Mouse (Mus musculus) stomach, embryonic 16.5 days (tissue): ENCODE data around the gene Tnf. TPM values are rescaled to one million over a fixed set of nuclear protein-coding genes. Genes with fewer than 3 reads are reported as not detected.
A peak's percentile ranks its signal among the peaks of the same experiment; 100 is the strongest.

Experiments
- microRNA-seq: library from miRNA; unstranded; fragments of <30 nt; microRNA quantifications from one replicate; pipeline ENCODE4, GENCODE M21; 2016
- polyA plus RNA-seq: library from polyadenylated mRNA; unstranded; fragments of >200 nt; fragmentation: Nextera tagmentation; extraction: Ambion mirVana; gene quantifications from 2 replicates; pipeline ENCODE4 v1.2.1, GENCODE M21; 2015

Gene Tnf
- polyA plus RNA-seq, 1 experiment from 2014 or later = 0.32 TPM

Small RNAs within 50 kb of the gene (microRNA-seq; reads per million reads assigned to microRNA genes)
- gene Mir6973a = not detected
- not detected for gene Mir6974
- 1.7 reads per million, percentile 2 among the genes with 10 or more reads in this experiment for gene Mir6975
- not detected for gene Mir8094

Other genes with a start within 250 kb of the Tnf start
- gene Hspa1b, start 242.8 kb downstream of the Tnf start, polyA plus RNA-seq = 0.94 and 1.4 TPM in 2 replicates
- 0.27 TPM in 1 of 2 replicates, not detected in the other for gene Gm20481, start 232.1 kb downstream of the Tnf start, polyA plus RNA-seq
- gene Hspa1a, start 229.9 kb downstream of the Tnf start, polyA plus RNA-seq = 13.7 and 16.3 TPM in 2 replicates
- gene Hspa1l, start 229.3 kb downstream of the Tnf start, polyA plus RNA-seq = 0.96 and 1.4 TPM in 2 replicates
- 145 and 146 TPM in 2 replicates for gene Lsm2, start 220.1 kb downstream of the Tnf start, polyA plus RNA-seq
- gene Vars, start 201.0 kb downstream of the Tnf start, polyA plus RNA-seq = 81.1 and 82.1 TPM in 2 replicates
- gene Vwa7, start 185.4 kb downstream of the Tnf start, polyA plus RNA-seq = 0.26 and 0.42 TPM in 2 replicates
- 14.2 and 14.3 TPM in 2 replicates for gene Sapcd1, start 174.0 kb downstream of the Tnf start, polyA plus RNA-seq
- gene Msh5, start 155.3 kb downstream of the Tnf start, polyA plus RNA-seq = 3.9 and 4.2 TPM in 2 replicates
- gene Clic1, start 152.0 kb downstream of the Tnf start, polyA plus RNA-seq = 396 and 441 TPM in 2 replicates
- gene Ddah2, start 143.0 kb downstream of the Tnf start, polyA plus RNA-seq = 190 and 193 TPM in 2 replicates
- 50.6 and 109 TPM in 2 replicates for gene Ly6g6c, start 136.6 kb downstream of the Tnf start, polyA plus RNA-seq
- 0.48 and 1.0 TPM in 2 replicates for gene Mpig6b, start 135.8 kb downstream of the Tnf start, polyA plus RNA-seq
- 32.3 and 49.2 TPM in 2 replicates for gene Ly6g6e, start 125.1 kb downstream of the Tnf start, polyA plus RNA-seq
- 3.2 and 4.1 TPM in 2 replicates for gene Ly6g6d, start 123.9 kb downstream of the Tnf start, polyA plus RNA-seq
- 0.46 and 0.54 TPM in 2 replicates for gene Ly6g6f, start 116.4 kb downstream of the Tnf start, polyA plus RNA-seq
- 95.8 and 97.9 TPM in 2 replicates for gene Abhd16a, start 112.7 kb downstream of the Tnf start, polyA plus RNA-seq
- not detected in 2 replicates for gene Ly6g5c, start 93.7 kb downstream of the Tnf start, polyA plus RNA-seq
- gene Ly6g5b, start 86.6 kb downstream of the Tnf start, polyA plus RNA-seq = 0.53 and 0.89 TPM in 2 replicates
- gene Gpank1, start 80.6 kb downstream of the Tnf start, polyA plus RNA-seq = 18.1 and 19.4 TPM in 2 replicates
- 245 and 269 TPM in 2 replicates for gene Csnk2b, start 80.0 kb downstream of the Tnf start, polyA plus RNA-seq
- gene D17H6S53E, start 75.6 kb downstream of the Tnf start, polyA plus RNA-seq = 11.7 and 14.2 TPM in 2 replicates
- 24.9 and 34.0 TPM in 2 replicates for gene Apom, start 70.0 kb downstream of the Tnf start, polyA plus RNA-seq
- 41.2 and 48.4 TPM in 2 replicates for gene Bag6, start 66.8 kb downstream of the Tnf start, polyA plus RNA-seq
- 111 and 125 TPM in 2 replicates for gene Prrc2a, start 37.1 kb downstream of the Tnf start, polyA plus RNA-seq
- gene Aif1, start 25.9 kb downstream of the Tnf start, polyA plus RNA-seq = 19.9 and 20.2 TPM in 2 replicates
- gene Lst1, start 13.6 kb downstream of the Tnf start, polyA plus RNA-seq = 28.1 and 29.9 TPM in 2 replicates
- 2.0 TPM in 2 replicates for gene Ltb, start 7.6 kb downstream of the Tnf start, polyA plus RNA-seq
- gene Lta, start 3.3 kb upstream of the Tnf start, polyA plus RNA-seq = 0.44 and 0.46 TPM in 2 replicates
- 0.27 TPM in 1 of 2 replicates, not detected in the other for gene Gm16181, start 18.8 kb upstream of the Tnf start, polyA plus RNA-seq
- gene Atp6v1g2, start 31.7 kb upstream of the Tnf start, polyA plus RNA-seq = 6.0 and 6.8 TPM in 2 replicates
- gene Nfkbil1, start 33.8 kb upstream of the Tnf start, polyA plus RNA-seq = 6.4 and 8.8 TPM in 2 replicates
- gene Ddx39b, start 39.7 kb upstream of the Tnf start, polyA plus RNA-seq = 340 and 353 TPM in 2 replicates
- 169 and 219 TPM in 2 replicates for gene H2-D1, start 60.7 kb upstream of the Tnf start, polyA plus RNA-seq
- 0.74 and 0.75 TPM in 2 replicates for gene H2-Q1, start 118.4 kb upstream of the Tnf start, polyA plus RNA-seq
- 15.0 and 16.3 TPM in 2 replicates for gene H2-Q2, start 140.2 kb upstream of the Tnf start, polyA plus RNA-seq
- gene H2-Q4, start 177.6 kb upstream of the Tnf start, polyA plus RNA-seq = 2.2 and 2.6 TPM in 2 replicates
- 0.86 and 1.1 TPM in 2 replicates for gene H2-Q6, start 222.8 kb upstream of the Tnf start, polyA plus RNA-seq
- 3.6 and 4.2 TPM in 2 replicates for gene H2-Q7, start 237.1 kb upstream of the Tnf start, polyA plus RNA-seq